Mouse (Mus musculus) gastrocnemius, postnatal 25 days (tissue): ENCODE data around the gene Cyb561d2. TPM values are rescaled to one million over a fixed set of nuclear protein-coding genes. Genes with fewer than 3 reads are reported as not detected.
A peak's percentile ranks its signal among the peaks of the same experiment; 100 is the strongest.

Experiments used
- DNase-seq: peaks from one replicate; pipeline ENCODE4 v3.0.0; 2022
- total RNA-seq, 2 experiments: library from RNA; stranded (reverse); gene quantifications; 1 replicate in 1 of 2; 2 replicates in 1 of 2; pipeline ENCODE4 v1.2.3; 2021

Cyb561d2 gene
- total RNA-seq, 2 experiments from 2014 or later = 2.0 TPM

DNA sequence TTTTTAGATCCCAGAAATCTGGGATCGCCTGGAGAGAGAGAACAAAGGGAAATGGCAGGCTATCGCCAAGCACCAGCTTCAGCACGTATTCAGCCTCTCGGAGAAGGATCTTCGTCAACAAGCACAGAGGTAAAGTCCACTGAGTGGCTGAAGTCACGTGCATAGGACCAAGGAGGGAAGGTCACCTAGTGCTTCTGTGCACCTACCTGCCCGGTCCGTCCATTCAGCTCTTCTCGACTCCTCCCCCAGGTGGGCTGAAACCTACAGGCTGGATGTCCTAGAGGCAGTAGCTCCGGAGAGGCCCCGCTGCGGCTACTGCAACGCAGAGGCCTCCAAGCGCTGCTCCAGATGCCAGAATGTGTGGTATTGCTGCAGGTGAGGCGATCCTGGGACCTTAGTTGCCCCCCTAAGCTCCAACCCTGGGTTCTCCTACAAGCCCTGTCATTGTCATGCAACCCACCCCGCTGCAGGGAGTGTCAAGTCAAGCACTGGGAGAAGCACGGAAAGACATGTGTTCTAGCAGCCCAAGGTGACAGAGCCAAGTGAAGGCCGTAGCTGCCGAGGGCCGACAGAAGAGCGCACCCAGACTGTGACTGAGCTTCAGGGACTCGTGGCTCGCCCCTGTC is 8.6 kb upstream of the Cyb561d2 start:
- DNase-seq = no peak

GRCm38 (mm10) chr9:107549297-107550074 is 7.5 kb upstream of the Cyb561d2 start:
- DNase-seq = no peak

GRCm38 (mm10) chr9:107548820-107549219 is 6.8 kb upstream of the Cyb561d2 start:
- no peak for DNase-seq

- DNase-seq = no peak
Observed at GRCm38 (mm10) chr9:107547957-107548356, 6.0 kb upstream of the Cyb561d2 start.

GRCm38 (mm10) chr9:107547026-107547425 is 5.0 kb upstream of the Cyb561d2 start, which contains the start of gene Zmynd10:
TSS of gene Zmynd10 (plus strand) at chr9:107547298.
- peak; percentile 84 for DNase-seq

DNA sequence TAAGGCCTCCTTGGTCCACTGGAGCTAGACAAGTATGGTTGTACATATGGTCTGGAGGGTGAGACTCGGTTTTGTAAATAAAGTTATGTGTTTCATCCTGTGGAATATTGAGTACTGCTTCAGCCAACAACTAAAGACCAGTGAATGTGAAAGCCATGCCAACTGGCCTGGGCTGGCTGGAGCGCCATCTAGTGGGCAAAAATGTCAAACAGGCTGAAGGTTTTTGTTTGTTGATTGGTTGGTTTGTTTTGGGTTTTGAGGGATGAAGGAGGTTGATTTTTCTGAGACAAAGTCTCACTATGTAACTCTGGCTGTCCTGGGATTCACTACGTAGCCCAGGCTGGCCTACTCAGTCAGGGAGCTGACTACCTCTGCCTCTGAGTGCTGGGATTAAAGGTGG is 3.6 kb upstream of the Cyb561d2 start:
- DNase-seq = peak; percentile 58

DNA sequence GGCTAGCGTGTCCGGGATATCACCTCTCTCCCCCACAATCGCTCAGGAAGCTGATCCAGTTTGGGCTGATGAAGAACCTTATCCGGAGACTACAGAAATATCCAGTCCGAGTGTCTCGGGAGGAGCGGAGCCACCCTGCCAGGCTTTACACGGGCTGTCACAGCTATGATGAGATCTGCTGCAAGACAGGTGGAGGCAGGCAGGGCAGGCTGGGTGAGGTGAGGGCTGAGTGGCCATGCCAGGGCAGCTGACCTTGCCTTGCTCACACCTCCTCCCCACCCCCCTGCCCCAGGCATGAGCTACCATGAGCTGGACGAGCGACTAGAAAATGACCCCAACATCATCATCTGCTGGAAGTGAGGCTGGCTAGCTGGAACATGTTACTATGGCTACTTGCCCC is 3.2 kb upstream of the Cyb561d2 start:
- no peak for DNase-seq

DNA sequence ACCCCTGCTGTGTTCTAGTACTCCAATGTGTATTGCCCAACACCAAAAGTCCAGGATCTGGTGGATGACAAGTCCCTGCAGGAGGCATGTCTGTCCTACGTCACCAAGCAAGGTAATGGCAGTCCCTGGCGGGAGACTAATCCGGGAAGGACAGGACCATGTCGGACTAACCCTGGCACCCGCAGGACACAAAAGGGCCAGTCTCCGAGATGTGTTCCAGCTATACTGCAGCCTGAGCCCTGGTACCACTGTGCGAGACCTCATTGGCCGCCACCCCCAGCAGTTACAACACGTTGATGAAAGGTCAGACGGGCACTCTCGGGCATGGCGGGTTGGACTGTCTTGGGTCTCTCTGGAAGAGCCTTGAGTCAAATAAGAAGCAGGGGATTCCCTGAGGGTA is 2.7 kb upstream of the Cyb561d2 start:
- DNase-seq = no peak

- no peak for DNase-seq
Observed at GRCm38 (mm10) chr9:107544196-107544700, 2.3 kb upstream of the Cyb561d2 start.

DNA sequence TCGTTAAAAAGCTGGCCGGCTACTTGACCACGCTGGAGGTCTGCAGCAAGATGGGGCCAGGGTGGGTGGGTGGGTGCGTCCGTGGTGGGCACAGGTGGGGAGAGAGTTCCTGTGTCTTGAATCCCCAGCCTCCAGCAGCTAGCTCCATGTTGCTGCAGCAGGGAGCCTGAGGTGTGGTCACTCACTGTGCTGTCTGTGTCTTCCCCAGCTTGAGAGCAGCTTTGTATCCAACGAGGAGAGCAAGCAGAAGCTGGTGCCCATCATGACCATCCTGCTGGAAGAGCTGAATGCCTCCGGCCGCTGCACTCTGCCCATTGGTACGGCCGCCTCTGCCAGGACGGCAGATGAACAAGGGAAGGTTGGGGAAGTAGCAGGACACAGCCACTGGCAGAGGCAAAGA is 1.3 kb upstream of the Cyb561d2 start:
- no peak for DNase-seq

DNA sequence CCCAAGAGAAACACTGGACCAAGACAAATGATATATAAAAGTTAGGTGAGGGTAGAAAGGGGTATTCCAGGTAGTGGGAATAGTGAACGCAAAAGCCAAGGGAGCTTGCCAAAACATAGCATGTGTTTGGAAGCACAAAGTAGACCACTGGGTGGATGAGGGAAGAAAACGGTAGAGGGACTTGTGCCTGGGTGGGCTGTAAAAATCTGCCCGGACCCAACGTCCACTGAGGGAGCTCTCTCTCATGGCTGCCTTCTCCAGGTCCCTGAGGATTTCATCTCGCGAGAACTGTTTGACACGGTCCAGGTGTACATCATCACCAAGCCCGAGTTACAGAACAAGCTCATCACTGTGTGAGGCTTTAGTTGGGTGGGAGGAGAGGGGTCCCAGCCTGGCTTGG is 728 bp upstream of the Cyb561d2 start:
- DNase-seq = no peak

DNA sequence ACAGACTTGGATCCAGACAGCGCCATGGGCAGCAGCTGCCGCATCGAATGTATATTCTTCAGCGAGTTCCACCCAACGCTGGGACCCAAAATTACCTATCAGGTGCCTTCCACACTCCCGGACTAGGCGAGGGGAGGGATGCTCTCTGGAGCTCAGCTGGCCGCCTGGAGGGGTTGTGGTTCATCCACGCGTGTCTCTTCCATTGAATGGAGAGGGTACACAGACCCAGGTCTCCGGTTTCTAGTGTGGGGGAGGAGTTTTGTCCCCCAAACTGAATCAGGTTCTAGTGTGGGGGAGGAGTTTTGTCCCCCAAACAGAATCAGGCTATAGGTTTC is 326 bp upstream of the Cyb561d2 start:
- DNase-seq = no peak

DNA sequence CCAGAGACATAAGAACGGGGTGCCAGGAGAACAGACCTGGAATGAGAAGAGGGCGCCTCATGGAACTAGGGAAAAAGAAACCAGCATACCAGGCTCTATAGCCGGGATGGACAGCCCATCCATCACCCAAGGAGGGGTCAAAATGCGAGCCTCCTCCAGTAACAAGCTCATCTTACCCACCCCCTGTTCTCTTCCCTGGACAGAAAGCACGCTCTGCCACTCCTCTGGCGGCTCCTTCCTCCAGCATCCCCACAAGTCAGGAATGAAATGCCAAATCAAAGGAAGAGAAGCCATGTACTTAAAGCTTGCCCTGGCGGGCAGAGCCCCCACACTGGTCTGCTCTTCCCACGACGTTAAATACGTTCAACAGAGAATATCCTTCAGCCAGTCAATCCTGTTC is 988 bp downstream of the Cyb561d2 start:
- DNase-seq = no peak

- DNase-seq = no peak
Observed at GRCm38 (mm10) chr9:107540420-107540819, 1.6 kb downstream of the Cyb561d2 start.

- DNase-seq = no peak
Observed at GRCm38 (mm10) chr9:107539940-107540339, 2.1 kb downstream of the Cyb561d2 start.

DNA sequence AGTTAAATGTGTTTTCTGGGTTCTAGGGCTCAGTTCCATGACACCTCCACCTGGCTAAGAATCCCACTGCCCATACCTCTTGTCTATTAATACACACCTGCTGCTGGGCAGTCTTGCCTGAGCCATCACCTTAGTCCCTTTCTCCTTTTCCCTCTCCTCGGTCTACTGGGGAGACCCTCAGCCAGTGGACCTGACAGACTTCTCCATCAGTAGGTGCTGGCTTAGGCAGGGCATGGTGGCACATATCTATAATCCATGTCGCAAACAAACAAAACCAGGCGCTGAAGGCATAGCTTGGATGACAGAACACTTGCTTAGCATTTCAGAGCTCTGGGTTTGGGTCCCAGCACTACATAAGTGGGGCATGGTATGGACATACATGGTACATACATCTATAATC is 3.3 kb downstream of the Cyb561d2 start:
- no peak for DNase-seq

DNA sequence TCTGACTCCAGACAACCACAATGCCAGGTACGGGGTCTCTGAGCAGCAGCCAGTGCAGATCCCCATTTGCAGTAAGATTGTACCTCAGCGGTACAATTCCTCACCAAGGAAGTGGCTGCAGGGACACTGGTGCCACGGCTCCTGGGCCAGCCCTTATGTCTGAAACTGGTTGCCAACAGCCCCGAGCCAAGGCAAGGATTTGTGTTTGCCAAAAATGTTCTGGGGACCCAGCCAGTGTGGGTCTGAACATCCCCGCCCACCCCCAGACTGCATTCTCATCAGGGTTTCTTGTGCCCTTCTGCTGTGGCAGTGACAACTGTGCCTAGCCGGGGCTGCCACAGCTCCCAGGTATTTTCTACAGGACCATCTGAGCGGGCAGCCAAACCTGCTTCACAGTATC is 3.8 kb downstream of the Cyb561d2 start:
- DNase-seq = no peak

DNA sequence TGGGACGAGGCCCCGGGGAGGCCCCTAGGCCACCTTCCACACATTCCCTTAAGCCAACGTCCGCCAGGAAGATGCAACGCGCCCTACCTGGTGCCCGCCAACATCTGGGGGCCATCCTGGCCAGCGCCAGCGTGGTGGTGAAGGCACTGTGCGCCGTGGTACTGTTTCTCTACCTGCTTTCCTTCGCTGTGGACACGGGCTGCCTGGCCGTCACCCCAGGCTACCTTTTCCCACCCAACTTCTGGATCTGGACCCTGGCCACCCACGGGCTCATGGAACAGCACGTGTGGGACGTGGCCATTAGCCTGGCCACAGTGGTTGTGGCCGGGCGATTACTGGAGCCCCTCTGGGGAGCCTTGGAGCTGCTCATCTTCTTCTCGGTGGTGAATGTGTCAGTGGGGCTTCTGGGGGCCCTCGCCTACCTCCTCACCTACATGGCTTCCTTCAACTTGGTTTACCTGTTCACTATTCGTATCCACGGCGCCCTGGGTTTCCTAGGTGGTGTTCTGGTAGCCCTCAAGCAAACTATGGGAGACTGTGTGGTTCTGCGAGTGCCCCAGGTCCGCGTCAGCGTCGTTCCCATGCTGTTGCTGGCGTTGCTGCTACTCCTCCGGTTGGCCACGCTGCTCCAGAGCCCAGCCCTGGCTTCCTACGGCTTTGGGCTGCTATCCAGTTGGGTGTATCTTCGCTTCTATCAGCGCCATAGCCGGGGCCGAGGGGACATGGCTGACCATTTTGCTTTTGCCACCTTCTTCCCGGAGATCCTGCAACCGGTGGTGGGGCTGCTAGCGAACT is 7.4 kb downstream of the Cyb561d2 start:
- DNase-seq = no peak

GRCm38 (mm10) chr9:107533791-107534407 is 8.1 kb downstream of the Cyb561d2 start, which contains the start of gene Tmem115:
TSS of gene Tmem115 (plus strand) at chr9:107533945.
- peak; percentile 95 for DNase-seq

DNA sequence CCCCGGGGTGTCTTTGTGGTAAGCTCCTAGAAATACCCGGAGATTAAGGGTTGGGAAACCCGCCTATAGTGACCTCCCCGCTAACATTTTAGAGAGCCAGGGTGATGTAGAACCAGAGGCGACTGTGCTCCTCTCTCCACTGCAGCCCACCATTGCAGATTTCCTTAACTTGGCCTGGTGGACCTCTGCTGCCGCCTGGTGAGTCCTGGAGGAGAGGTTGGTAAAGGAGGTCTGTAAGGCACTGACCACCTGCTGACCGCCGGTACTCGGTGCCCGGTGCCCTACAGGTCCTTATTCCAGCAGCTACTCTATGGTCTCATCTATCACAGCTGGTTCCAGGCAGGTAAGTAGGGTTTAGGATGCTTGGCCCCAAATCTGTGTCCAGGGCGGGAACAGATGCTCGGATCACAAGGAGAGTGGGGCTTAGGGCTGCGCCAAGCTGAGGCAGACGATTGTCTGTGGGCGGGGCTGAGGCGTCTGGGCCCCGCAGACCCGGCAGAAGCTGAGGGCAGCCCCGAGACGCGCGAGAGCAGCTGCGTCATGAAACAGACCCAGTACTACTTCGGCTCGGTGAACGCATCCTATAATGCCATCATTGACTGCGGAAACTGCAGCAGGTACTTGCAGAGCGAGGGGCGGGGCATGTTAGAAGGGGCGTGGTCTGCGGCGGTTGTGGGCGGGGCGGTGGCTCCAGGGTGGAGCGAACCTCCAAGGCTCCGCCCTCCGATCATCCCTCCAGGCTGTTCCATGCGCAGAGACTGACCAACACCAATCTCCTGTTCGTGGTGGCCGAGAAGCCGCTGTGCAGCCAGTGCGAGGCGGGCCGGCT is 15.6 kb downstream of the Cyb561d2 start:
- DNase-seq = peak; percentile 53

DNA sequence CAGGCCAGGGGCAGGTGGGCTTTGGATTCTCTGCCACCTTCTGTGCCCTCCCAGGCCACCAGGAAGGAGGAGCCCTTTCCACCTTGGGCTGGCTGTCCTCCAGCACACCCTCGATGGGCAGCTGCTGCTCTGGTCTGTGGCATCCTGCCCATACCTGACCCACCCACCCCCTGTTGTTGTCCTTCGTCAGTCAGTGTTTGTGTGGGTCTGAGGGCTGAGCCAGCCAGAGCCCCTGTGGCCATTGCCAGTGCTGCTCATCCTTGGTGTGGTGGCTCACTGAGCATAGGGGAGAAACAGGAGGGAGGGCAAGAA is 19.6 kb downstream of the Cyb561d2 start:
- DNase-seq = no peak
